Mouse (Mus musculus): ENCODE measurements around the gene Gal3st1. TPM values are rescaled to one million over a fixed set of nuclear protein-coding genes. Genes with fewer than 3 reads are reported as not detected.

Gene Gal3st1
- total and polyA plus RNA-seq, 3 experiments = 0.07 to 0.12 TPM; not detected in 1

- Histone ChIP-seq H3K27me3 (ENCODE audit: control insufficient read depth in 1 of 2, insufficient read depth in 2 of 2, low read length in 2 of 2) (no peaks in the 10 kb centered on the region), H3K9me3 (replicated peaks; ENCODE audit: insufficient read depth, low read length) (no peaks in the 10 kb centered on the region), H3K36me3 (ENCODE audit: control insufficient read depth in 1 of 2, insufficient read depth in 2 of 2, low read length in 2 of 2) (peaks cover 0 to 7% of the 10 kb centered on the region in 2 experiments; a peak in 2 of 4 replicates), H3K4me3 (ENCODE audit: control insufficient read depth in 1 of 2, insufficient read depth in 1 of 2, low read depth in 2 of 2, low read length in 2 of 2) (no peak overlapping the region), H3K79me2 (ENCODE audit: control insufficient read depth, insufficient read depth, low read length, poor library complexity) (no peaks in the 10 kb centered on the region), H3K4me1 (ENCODE audit: control insufficient read depth in 1 of 2, insufficient read depth in 2 of 2, low read length in 2 of 2) (no peaks in the 10 kb centered on the region), H3K9ac (ENCODE audit: control insufficient read depth, low read depth, low read length, poor library complexity, severe bottlenecking) (no peak overlapping the region), H3K27ac (ENCODE audit: control insufficient read depth, low read depth, low read length) (no peak overlapping the region)
- no peak for DNase-seq (ENCODE audit: low read depth, low spot score)
- TF ChIP-seq POLR2AphosphoS2 (IDR thresholded peaks at IDR 0.05; ENCODE audit: low read length) (peak; percentile 77), POLR2AphosphoS5 (IDR thresholded peaks at IDR 0.05; ENCODE audit: borderline replicate concordance, low read depth, low read length) (0 out of 2 replicates have a peak, but pooled peaks have one; percentile 43), CHD1 (IDR thresholded peaks at IDR 0.05; ENCODE audit: low read depth, low read length) (no peak), ZMIZ1 (IDR thresholded peaks at IDR 0.05; ENCODE audit: low read depth, low read length) (0 out of 2 replicates have a peak, but pooled peaks have one; percentile 43), MAZ (IDR thresholded peaks at IDR 0.05; ENCODE audit: low read depth, low read length) (no peak), MXI1 (IDR thresholded peaks at IDR 0.05; ENCODE audit: low read depth, low read length) (no peak)
These were observed 894 bp upstream of the Gal3st1 start for GRCm38 (mm10) chr11:3982275-3983209.

DNA sequence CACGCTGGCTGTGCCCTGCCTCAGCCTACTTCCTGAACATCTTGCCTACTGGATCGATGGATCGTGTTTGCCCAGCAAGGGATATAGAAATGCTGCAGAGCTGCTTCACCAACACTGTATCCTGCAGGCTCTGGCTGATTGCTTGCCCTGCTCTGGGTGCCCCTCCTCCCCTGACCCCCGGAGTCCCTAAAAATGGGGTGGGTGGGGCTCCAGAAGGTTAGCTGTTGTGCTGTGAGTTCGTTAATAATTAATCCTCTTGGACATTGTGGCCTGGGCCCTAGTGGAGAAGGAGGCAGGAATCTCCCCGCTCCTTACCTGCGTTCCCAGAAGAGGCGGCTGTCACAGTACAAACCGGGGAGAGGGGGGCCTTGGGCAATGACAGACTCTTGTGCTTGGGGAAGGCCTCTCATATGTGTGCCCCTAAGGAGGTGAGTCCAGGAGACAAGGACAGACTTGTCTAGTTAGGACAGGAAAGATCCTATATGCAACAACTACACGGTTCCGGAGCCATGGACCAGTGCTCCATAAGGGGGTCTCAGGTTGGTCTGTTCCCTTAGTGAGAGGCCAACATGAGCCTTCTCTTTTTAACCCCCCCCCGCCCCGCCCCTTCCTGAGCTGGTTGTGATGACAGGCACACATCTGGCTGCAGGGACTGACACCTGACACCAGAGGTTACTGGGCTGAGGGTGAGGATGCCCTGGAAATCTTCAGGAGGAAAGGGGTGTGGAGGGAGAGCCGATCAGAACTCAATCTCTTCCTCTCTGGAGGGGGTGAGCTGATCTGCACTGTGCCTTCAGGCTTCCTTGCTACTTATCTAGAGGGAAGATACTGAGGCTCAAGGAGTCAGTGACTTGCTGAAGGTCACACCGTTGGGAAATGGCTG is 668 bp downstream of the Gal3st1 start:
- no peak overlapping the region for H3K27ac ChIP-seq (ENCODE audit: control insufficient read depth, low read depth, low read length)
- TF ChIP-seq TBP (IDR thresholded peaks at IDR 0.05; ENCODE audit: low read depth, low read length) (no peak), CHD1 (IDR thresholded peaks at IDR 0.05; ENCODE audit: low read depth, low read length) (no peak), ZNF384 (IDR thresholded peaks at IDR 0.05; ENCODE audit: low read depth, low read length) (no peak), ZMIZ1 (IDR thresholded peaks at IDR 0.05; ENCODE audit: low read depth, low read length) (no peak), CHD2 (IDR thresholded peaks at IDR 0.05; ENCODE audit: low read length) (no peak), SIN3A (IDR thresholded peaks at IDR 0.05; ENCODE audit: low read length) (no peak), TAL1 (IDR thresholded peaks at IDR 0.05; ENCODE audit: low read length) (no peak), MYB (IDR thresholded peaks at IDR 0.05; ENCODE audit: low read depth, low read length) (no peak), MEF2A (IDR thresholded peaks at IDR 0.05; ENCODE audit: extremely low read depth, insufficient replicate concordance, low read depth, low read length, poor library complexity, severe bottlenecking) (no peak), MAX (IDR thresholded peaks at IDR 0.05; ENCODE audit: low read length) (no peak), POLR2A (IDR thresholded peaks at IDR 0.05; ENCODE audit: control insufficient read depth in 1 of 2, insufficient read depth in 1 of 2, low read depth in 1 of 2, low read length in 2 of 2, poor library complexity in 1 of 2) (no peak), RAD21 (IDR thresholded peaks at IDR 0.05; ENCODE audit: low read depth, low read length) (no peak), POLR2AphosphoS5 (IDR thresholded peaks at IDR 0.05; ENCODE audit: borderline replicate concordance, low read depth, low read length) (no peak), GATA1 (IDR thresholded peaks at IDR 0.05; ENCODE audit: low read depth, low read length) (no peak), ZC3H11A (IDR thresholded peaks at IDR 0.05; ENCODE audit: low read depth, low read length) (no peak), GABPA (IDR thresholded peaks at IDR 0.05; ENCODE audit: low read depth, low read length) (no peak), KAT2A (conservative IDR thresholded peaks at IDR 0.05; ENCODE audit: low read depth, low read length) (no peak)
- peaks cover 0 to under 1% of the 10 kb centered on the region in 2 experiments; a peak in 1 of 4 replicates for H3K36me3 ChIP-seq (ENCODE audit: control insufficient read depth in 1 of 2, insufficient read depth in 2 of 2, low read length in 2 of 2)
- H3K79me2 ChIP-seq (ENCODE audit: control insufficient read depth, insufficient read depth, low read length, poor library complexity) = no peaks in the 10 kb centered on the region
- no peaks in the 10 kb centered on the region for H3K27me3 ChIP-seq (ENCODE audit: control insufficient read depth in 1 of 2, insufficient read depth in 2 of 2, low read length in 2 of 2)
- no peak overlapping the region for H3K4me3 ChIP-seq (ENCODE audit: control insufficient read depth in 1 of 2, insufficient read depth in 1 of 2, low read depth in 2 of 2, low read length in 2 of 2)
- no peaks in the 10 kb centered on the region for H3K9me3 ChIP-seq (replicated peaks; ENCODE audit: insufficient read depth, low read length)
- no peaks in the 10 kb centered on the region for H3K4me1 ChIP-seq (ENCODE audit: control insufficient read depth in 1 of 2, insufficient read depth in 2 of 2, low read length in 2 of 2)
- H3K9ac ChIP-seq (ENCODE audit: control insufficient read depth, low read depth, low read length, poor library complexity, severe bottlenecking) = no peak overlapping the region
- no peak for DNase-seq (ENCODE audit: low read depth, low spot score)
